Mouse (Mus musculus) left cerebral cortex, postnatal 14 days (tissue): ENCODE data around the gene Gm39566. TPM values are rescaled to one million over a fixed set of nuclear protein-coding genes. Genes with fewer than 3 reads are reported as not detected.

Experiments used
- DNase-seq, 2 experiments: peaks; one replicate each; pipeline ENCODE4 v3.0.0; 2021 to 2022; ENCODE audit warnings: low spot score in 2 of 2, mixed read lengths in 1 of 2
- intact Hi-C: fragments of 180-260 bp; cut with DNase I; formaldehyde crosslinking; loops from one replicate; pipeline ENCODE4 v1.15.1; 2025
- total RNA-seq, 2 experiments: library from RNA; stranded (reverse); gene quantifications; 2 replicates each; pipeline ENCODE4 v1.2.3; 2021

Gm39566 gene
- total RNA-seq, 2 experiments from 2014 or later: not detected

- DNase-seq: no peak
- intact Hi-C loops: no loop called here
Observed at GRCm38 (mm10) chr11:69776488-69776887, 38.6 kb downstream of the Gm39566 start.

- no peak for DNase-seq
- intact Hi-C loops: no loop called here
Observed at GRCm38 (mm10) chr11:69775716-69776115, 39.4 kb downstream of the Gm39566 start.

DNA sequence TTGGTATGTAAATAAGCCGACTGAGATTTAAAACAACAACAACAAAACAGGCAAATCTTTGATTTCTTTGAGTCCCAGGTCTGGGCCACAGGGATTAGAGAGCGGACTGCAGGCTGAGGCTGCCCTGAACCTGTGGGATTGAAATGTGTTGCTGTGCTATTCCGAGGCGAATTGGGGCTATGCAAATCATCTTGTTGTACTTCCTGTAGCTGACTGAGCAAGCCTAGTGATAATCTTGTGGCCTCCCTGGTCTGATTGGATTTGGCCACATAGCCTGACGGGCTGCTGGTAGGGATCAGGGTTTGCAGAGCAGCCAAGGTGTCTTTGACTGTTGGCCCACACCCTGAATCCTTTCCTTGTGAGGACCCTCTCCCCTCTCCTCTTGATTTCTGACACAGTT is 40.1 kb downstream of the Gm39566 start:
- intact Hi-C loops: no loop called here
- DNase-seq: no peak

- no peak for DNase-seq
- intact Hi-C loops: no loop called here
Observed at GRCm38 (mm10) chr11:69767625-69767909, 47.5 kb downstream of the Gm39566 start.

- intact Hi-C loops: no loop called here
- DNase-seq: no peak
Observed at GRCm38 (mm10) chr11:69766872-69767624, 48.0 kb downstream of the Gm39566 start.

DNA sequence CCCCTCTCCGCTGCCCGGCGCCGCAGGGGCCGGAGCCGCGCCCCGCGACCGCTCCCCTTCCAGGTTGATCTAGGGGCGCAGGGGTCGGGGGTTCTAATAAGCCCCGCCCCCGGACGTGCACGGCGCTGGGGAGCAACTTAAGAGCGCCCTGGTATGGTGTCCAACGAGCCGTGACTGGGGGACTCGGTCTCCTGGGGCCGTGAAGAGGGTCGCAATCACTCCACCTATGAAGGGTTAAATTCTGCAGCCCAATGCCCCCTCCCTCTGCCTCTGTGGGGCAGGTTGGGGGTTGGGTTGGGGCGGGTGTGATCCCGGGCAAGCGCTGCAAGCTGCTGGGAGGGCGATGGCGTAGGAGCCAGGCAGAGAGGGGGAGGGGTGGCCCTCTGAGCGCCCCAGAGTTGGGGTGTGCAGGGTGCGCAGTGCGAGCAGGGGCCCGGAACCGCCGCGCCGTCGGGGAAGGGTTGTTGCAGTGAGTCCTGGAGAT is 48.9 kb downstream of the Gm39566 start:
- DNase-seq: peak; percentile 71 to 82
- intact Hi-C loops: no loop called here

GRCm38 (mm10) chr11:69765221-69766125 is 49.6 kb downstream of the Gm39566 start, which contains the start of gene Zbtb4:
Gene Zbtb4, plus strand, starts transcription at chr11:69765912.
- no peak for DNase-seq
- intact Hi-C loops: loop anchor here (2.0 kb wide), 1 partner anchor 37 kb away; no protein-coding TSS in a partner anchor

DNA sequence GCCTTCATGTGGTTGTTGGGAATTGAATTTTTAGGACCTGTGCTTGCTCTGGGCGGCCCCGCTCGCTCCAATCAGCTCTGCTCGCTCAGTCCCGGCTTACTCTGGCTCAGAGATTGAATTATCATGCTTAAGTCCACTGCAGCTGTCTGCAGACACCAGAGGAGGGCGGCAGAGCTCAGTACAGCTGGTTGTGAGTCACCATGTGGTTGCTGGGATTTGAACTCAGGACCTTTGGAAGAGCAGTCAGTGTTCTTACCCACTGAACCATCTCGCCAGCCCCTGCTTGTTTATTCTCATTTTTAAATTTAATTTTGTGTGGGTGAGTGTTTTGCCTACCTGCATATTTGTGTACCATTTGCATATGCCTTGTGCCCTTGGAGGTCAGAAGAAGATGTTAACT is 51.5 kb downstream of the Gm39566 start:
- intact Hi-C loops: no loop called here
- DNase-seq: no peak

GRCm38 (mm10) chr11:69761868-69762267 is 53.2 kb downstream of the Gm39566 start, which contains the start of gene Slc35g3:
Gene Slc35g3, minus strand, starts transcription at chr11:69761968.
- intact Hi-C loops: no loop called here
- no peak for DNase-seq

Other genes starting within 250 kb of the Gm39566 start
- gene Wrap53, start 235.0 kb downstream of the Gm39566 start, total RNA-seq: 1 to 10 TPM; 6.9 to 8.3 TPM
- gene Trp53, start 234.9 kb downstream of the Gm39566 start, total RNA-seq: 10 to 100 TPM; 21.2 to 21.9 TPM
- 100 to 1,000 TPM; 451 to 452 TPM for gene Atp1b2, start 209.4 kb downstream of the Gm39566 start, total RNA-seq
- not detected for gene Shbg, start 197.4 kb downstream of the Gm39566 start, total RNA-seq
- 10 to 100 TPM in 1 of 2 experiments, 1 to 10 TPM in 1; 9.9 to 10.2 TPM for gene Sat2, start 193.3 kb downstream of the Gm39566 start, total RNA-seq
- gene Fxr2, start 182.3 kb downstream of the Gm39566 start, total RNA-seq: 100 to 1,000 TPM; 107 TPM
- gene Sox15, start 160.0 kb downstream of the Gm39566 start, total RNA-seq: not detected
- 10 to 100 TPM; 77.6 to 83.7 TPM for gene Mpdu1, start 152.7 kb downstream of the Gm39566 start, total RNA-seq
- gene Cd68, start 149.1 kb downstream of the Gm39566 start, total RNA-seq: 10 to 100 TPM; 13.5 to 13.8 TPM
- 100 to 1,000 TPM; 368 to 371 TPM for gene Eif4a1, start 142.9 kb downstream of the Gm39566 start, total RNA-seq
- gene Senp3, start 133.2 kb downstream of the Gm39566 start, total RNA-seq: 100 to 1,000 TPM in 1 of 2 experiments, 10 to 100 TPM in 1; 91.5 to 102 TPM
- 1 to 10 TPM; 1.7 to 2.0 TPM for gene Tnfsf13, start 129.5 kb downstream of the Gm39566 start, total RNA-seq
- 1 to 10 TPM; 5.8 to 7.6 TPM for gene Tnfsf12, start 119.4 kb downstream of the Gm39566 start, total RNA-seq
- gene Tnfsfm13, start 119.2 kb downstream of the Gm39566 start, total RNA-seq: under 1 TPM; 0.81 to 0.95 TPM
- gene Polr2a, start 56.7 kb downstream of the Gm39566 start, total RNA-seq: 10 to 100 TPM; 54.3 to 54.4 TPM
- gene Slc35g3, start 53.3 kb downstream of the Gm39566 start, total RNA-seq: not detected
- gene Zbtb4, start 49.4 kb downstream of the Gm39566 start, total RNA-seq: 10 to 100 TPM; 71.1 to 86.9 TPM
- under 1 TPM; 0.76 to 0.79 TPM for gene Chrnb1, start 19.4 kb downstream of the Gm39566 start, total RNA-seq
- gene Fgf11, start 13.4 kb downstream of the Gm39566 start, total RNA-seq: 10 to 100 TPM; 15.4 to 20.4 TPM
- gene Tmem102, start 9.7 kb downstream of the Gm39566 start, total RNA-seq: not detected
- gene Spem2, start 3.2 kb upstream of the Gm39566 start, total RNA-seq: not detected
- gene Spem1, start 6.9 kb upstream of the Gm39566 start, total RNA-seq: under 1 TPM in 1 of 2 experiments, not detected in 1; 0.32 TPM
- 100 to 1,000 TPM; 277 to 281 TPM for gene Nlgn2, start 22.5 kb upstream of the Gm39566 start, total RNA-seq
- 100 to 1,000 TPM; 160 to 167 TPM for gene Tmem256, start 23.2 kb upstream of the Gm39566 start, total RNA-seq
- gene Plscr3, start 31.1 kb upstream of the Gm39566 start, total RNA-seq: 10 to 100 TPM; 19.5 to 22.3 TPM
- gene Tnk1, start 43.4 kb upstream of the Gm39566 start, total RNA-seq: not detected
- gene Tmem95, start 62.7 kb upstream of the Gm39566 start, total RNA-seq: not detected
- gene Kctd11, start 66.1 kb upstream of the Gm39566 start, total RNA-seq: 1 to 10 TPM in 1 of 2 experiments, under 1 TPM in 1; 0.86 to 1.4 TPM
- not detected for gene Acap1, start 80.2 kb upstream of the Gm39566 start, total RNA-seq
- under 1 TPM in 1 of 2 experiments, not detected in 1; 0.38 TPM for gene 2810408A11Rik, start 85.7 kb upstream of the Gm39566 start, total RNA-seq
- 100 to 1,000 TPM; 121 to 125 TPM for gene Neurl4, start 85.8 kb upstream of the Gm39566 start, total RNA-seq
- gene Gps2, start 98.6 kb upstream of the Gm39566 start, total RNA-seq: 10 to 100 TPM; 24.9 to 26.0 TPM
- gene Eif5a, start 106.7 kb upstream of the Gm39566 start, total RNA-seq: 100 to 1,000 TPM; 468 to 473 TPM
- 10 to 100 TPM in 1 of 2 experiments, 1 to 10 TPM in 1; 8.4 to 11.3 TPM for gene Ybx2, start 120.5 kb upstream of the Gm39566 start, total RNA-seq
- 1 to 10 TPM; 1.9 to 2.4 TPM for gene Slc2a4, start 132.9 kb upstream of the Gm39566 start, total RNA-seq
- gene Cldn7, start 149.5 kb upstream of the Gm39566 start, total RNA-seq: not detected
- gene Ctdnep1, start 165.9 kb upstream of the Gm39566 start, total RNA-seq: 100 to 1,000 TPM; 115 TPM
- gene Elp5, start 167.2 kb upstream of the Gm39566 start, total RNA-seq: 100 to 1,000 TPM; 103 to 107 TPM
- 100 to 1,000 TPM; 213 to 217 TPM for gene Gabarap, start 175.8 kb upstream of the Gm39566 start, total RNA-seq
- gene Phf23, start 180.5 kb upstream of the Gm39566 start, total RNA-seq: 10 to 100 TPM; 39.2 to 40.2 TPM
- 10 to 100 TPM; 27.3 to 30.0 TPM for gene Dvl2, start 185.3 kb upstream of the Gm39566 start, total RNA-seq
- 10 to 100 TPM; 50.7 to 53.6 TPM for gene Acadvl, start 200.1 kb upstream of the Gm39566 start, total RNA-seq
- gene Dlg4, start 201.6 kb upstream of the Gm39566 start, total RNA-seq: 1,000 to 10,000 TPM in 1 of 2 experiments, 100 to 1,000 TPM in 1; 1,000 to 1,075 TPM
- 1 to 10 TPM; 1.9 to 2.4 TPM for gene Asgr1, start 238.8 kb upstream of the Gm39566 start, total RNA-seq